Mouse (Mus musculus): ENCODE measurements around the gene Eml6.

GRCm38 (mm10) chr11:29839781-29840180 is 186.1 kb downstream of the Eml6 start:
- TF ChIP-seq CTCF (IDR thresholded peaks at IDR 0.05; ENCODE audit: low read depth, low read length) (no peak), POLR2A (IDR thresholded peaks at IDR 0.05; ENCODE audit: extremely low read depth, insufficient read depth, low read length) (no peak)
